Mouse (Mus musculus) forebrain, postnatal 0 days (tissue): ENCODE data around the gene Aldh3b2. TPM values are rescaled to one million over a fixed set of nuclear protein-coding genes. Genes with fewer than 3 reads are reported as not detected.

ENCODE experiments used
- ATAC-seq: fragments of 200-750 bp; cut with Nextera tagmentation; 2 replicates; pipeline ENCODE4 v1.8.0; 2017; ENCODE audit warnings: mild to moderate bottlenecking, moderate library complexity
- DNase-seq: peaks from one replicate; pipeline ENCODE4 v3.0.0-alpha.2; 2015
- H3K27ac ChIP-seq: fragments of 300-500 bp; sonication (generic); 2 replicates; pipeline ENCODE4 v1.5.1; 2014; ENCODE audit warnings: low read depth, mild to moderate bottlenecking, antibody characterized with exemption, low read length, moderate library complexity, mixed read lengths
- H3K27me3 ChIP-seq: fragments of 300-500 bp; sonication (generic); 2 replicates; pipeline ENCODE4 v1.6.1; 2014; ENCODE audit warnings: mild to moderate bottlenecking, low read length, mixed read lengths; ENCODE audit not compliant: insufficient read depth
- H3K36me3 ChIP-seq: fragments of 300-500 bp; sonication (generic); 2 replicates; pipeline ENCODE4 v1.6.1; 2014; ENCODE audit warnings: mild to moderate bottlenecking, moderate library complexity; ENCODE audit not compliant: insufficient read depth
- H3K4me1 ChIP-seq: fragments of 300-500 bp; sonication (generic); 2 replicates; pipeline ENCODE4 v1.6.1; 2014; ENCODE audit warnings: antibody characterized with exemption; ENCODE audit not compliant: insufficient read depth
- H3K4me2 ChIP-seq: fragments of 300-500 bp; sonication (generic); 2 replicates; pipeline ENCODE4 v1.6.1; 2014; ENCODE audit warnings: low read depth, mild to moderate bottlenecking, moderate library complexity
- H3K4me3 ChIP-seq: fragments of 300-500 bp; sonication (generic); 2 replicates; pipeline ENCODE4 v1.5.1; 2014; ENCODE audit warnings: low read depth, low read length, mixed read lengths
- H3K9ac ChIP-seq: fragments of 300-500 bp; sonication (generic); 2 replicates; pipeline ENCODE4 v1.6.1; 2014; ENCODE audit warnings: mild to moderate bottlenecking
- H3K9me3 ChIP-seq: fragments of 300-500 bp; sonication (generic); 2 replicates; pipeline ENCODE4 v1.6.1; 2016; ENCODE audit warnings: low read length
- CTCF ChIP-seq: sonication (generic); IDR thresholded peaks from 2 replicates; pipeline ENCODE4 v1.5.1; 2016; ENCODE audit warnings: antibody characterized with exemption, control low read depth, low read depth
- WGBS: fragments of 180-500 bp; shearing (Covaris S2); extraction: QIAGEN DNeasy Blood & Tissue Kit; methylation state at CpG from one replicate; pipeline ENCODE4 v1.1.7; 2014; 5-methylcytosine and 5-hydroxymethylcytosine counted together
- polyA plus RNA-seq: library from polyadenylated mRNA; unstranded; fragments of >200 nt; fragmentation: Nextera tagmentation; extraction: Ambion mirVana; gene quantifications from 2 replicates; pipeline ENCODE4 v1.2.1, GENCODE M21; 2015
- total RNA-seq: library from RNA; depleted of rRNA; stranded (reverse); fragments of >200 nt; gene quantifications from 2 replicates; pipeline ENCODE4 v1.2.3, GENCODE M21; 2014

Gene Aldh3b2
- total and polyA plus RNA-seq, 2 experiments from 2014 or later: 1.9 to 2.7 TPM

DNA sequence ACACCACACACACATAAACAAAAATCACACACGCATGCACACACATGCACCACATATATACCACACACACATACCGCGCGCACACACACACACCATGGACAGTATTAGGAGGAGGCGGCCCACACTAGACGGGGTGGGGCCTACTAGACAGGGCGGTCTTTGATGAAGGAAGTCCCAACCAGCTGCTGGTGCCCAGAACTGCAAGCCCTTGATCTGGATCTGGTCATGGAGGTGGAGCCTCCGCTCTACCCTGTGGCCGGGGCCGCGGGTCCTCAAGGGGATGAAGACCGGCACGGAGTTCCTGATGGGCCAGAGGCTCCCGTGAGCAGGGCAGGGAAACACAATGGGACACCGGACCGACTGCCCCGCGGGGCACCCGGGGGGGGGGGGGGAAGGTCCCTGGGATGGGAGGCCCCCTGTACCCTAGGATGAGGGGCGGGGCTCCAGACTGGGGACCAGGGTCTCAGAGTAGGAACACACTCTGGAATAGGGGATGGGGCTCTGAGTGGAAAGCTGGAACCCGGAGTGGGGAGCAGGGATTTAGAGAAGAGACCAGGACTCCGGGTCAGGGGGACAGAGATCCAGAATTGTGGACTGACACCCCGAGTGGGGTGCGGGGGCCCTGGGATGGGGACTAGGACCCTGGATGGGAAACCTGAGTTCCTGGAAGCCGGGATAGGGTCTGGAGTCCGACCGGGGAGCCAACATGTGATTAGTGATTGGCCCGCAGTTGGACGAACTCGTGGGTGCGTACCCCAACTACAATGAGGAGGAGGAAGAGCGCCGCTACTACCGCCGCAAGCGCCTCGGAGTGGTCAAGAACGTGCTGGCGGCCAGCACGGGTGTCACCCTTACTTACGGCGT is 36.9 kb upstream of the Aldh3b2 start, which contains the start of gene Unc93b1:
Gene Unc93b1 (plus strand): TSS at position 155 of the 864 bp plus-strand sequence.
- DNase-seq: no peak
- Histone ChIP-seq H3K27me3 (no peaks in the 10 kb centered on the region), H3K36me3 (no peaks in the 10 kb centered on the region), H3K4me1 (0 out of 2 replicates have a peak, but pooled peaks cover 1% of the 10 kb centered on the region), H3K9ac (peak within 1 kb of the TSS; percentile 35; the same call in 1 of the 2 replicates), H3K9me3 (no peaks in the 10 kb centered on the region), H3K4me2 (peak within 1 kb of the TSS; percentile 58), H3K27ac (no peak within 1 kb of the TSS), H3K4me3 (peak within 1 kb of the TSS; percentile 30)
- peak; percentile 73 for ATAC-seq
- TF ChIP-seq CTCF: no peak
- WGBS: 8% methylated on average over 42 of the region's 42 CpGs

DNA sequence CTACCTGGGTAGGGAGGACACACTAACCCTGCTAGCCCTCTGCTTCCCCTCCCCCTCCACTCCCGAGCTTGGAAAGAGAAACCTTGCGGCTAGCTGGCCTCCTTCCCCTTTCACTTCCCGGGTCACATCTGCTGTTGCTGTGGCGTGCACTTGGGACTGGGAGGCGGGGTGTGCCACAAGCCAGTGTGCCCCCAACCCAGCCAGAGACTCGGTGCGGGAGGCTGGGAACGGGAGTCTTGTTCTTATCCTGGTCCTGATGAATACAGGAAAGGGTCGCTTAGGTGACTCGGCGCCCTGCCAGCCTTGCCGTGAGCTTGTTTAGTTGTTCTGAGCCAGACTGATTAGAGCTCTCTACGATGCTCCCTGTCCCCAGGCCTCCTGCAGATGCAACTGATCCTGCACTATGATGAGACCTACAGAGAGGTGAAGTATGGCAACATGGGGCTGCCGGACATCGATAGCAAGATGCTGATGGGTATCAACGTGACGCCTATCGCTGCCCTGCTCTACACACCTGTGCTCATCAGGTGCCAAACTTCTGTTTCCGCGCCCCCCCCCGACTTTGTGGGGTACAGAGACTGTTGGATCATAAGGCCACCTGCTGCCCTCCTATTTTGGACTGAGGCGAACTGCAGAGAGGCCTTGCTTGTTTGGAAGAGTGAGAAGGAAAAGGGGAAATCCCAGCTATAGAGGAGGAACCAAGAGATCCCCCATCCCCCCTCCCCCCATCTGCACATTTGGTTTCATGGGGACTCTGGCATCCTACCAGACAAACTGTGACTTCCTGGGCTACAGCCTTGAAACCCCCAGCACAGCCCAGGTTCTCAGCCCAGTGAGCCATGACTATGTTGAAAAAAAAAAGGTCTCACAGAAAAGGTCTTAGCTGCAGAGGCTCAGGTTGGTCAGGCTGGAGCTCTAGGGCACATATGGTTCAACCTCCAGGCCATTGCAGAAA is 36.0 kb upstream of the Aldh3b2 start:
- Histone ChIP-seq H3K4me3 (peak overlapping the region; percentile 30), H3K4me1 (no peaks in the 10 kb centered on the region), H3K27me3 (no peaks in the 10 kb centered on the region), H3K9me3 (no peaks in the 10 kb centered on the region), H3K27ac (no peak overlapping the region), H3K9ac (peak overlapping the region; percentile 35; the same call in 1 of the 2 replicates), H3K4me2 (peak overlapping the region; percentile 58), H3K36me3 (no peaks in the 10 kb centered on the region)
- ATAC-seq (no peak), DNase-seq (peak; percentile 26)
- TF ChIP-seq CTCF: no peak
- WGBS: 6% methylated on average over 22 of the region's 22 CpGs

DNA sequence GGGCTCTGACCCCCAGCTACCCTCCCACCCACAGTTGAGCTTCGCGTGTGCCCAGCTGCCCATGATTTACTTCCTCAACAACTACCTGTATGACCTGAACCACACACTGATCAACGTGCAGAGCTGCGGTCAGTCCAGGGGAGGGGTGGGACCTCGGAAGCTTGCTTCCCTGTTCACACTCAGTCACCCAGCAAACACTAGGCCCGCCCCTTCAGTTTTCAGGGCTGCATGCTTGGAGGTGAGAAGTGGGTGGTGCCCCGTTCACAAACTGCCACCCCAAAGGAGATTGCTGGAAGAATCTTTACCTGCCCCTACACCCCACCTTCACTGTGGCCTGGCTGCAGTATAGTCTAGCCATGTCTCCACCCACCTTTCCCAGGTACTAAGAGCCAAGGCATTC is 29.8 kb upstream of the Aldh3b2 start:
- WGBS: 90% methylated on average over 7 of the region's 7 CpGs
- DNase-seq (no peak), ATAC-seq (no peak)
- Histone ChIP-seq H3K27me3 (no peaks in the 10 kb centered on the region), H3K4me3 (no peak overlapping the region), H3K4me1 (no peaks in the 10 kb centered on the region), H3K9me3 (no peaks in the 10 kb centered on the region), H3K36me3 (no peaks in the 10 kb centered on the region), H3K27ac (no peak overlapping the region), H3K4me2 (no peak overlapping the region), H3K9ac (no peak overlapping the region)
- TF ChIP-seq CTCF: no peak

DNA sequence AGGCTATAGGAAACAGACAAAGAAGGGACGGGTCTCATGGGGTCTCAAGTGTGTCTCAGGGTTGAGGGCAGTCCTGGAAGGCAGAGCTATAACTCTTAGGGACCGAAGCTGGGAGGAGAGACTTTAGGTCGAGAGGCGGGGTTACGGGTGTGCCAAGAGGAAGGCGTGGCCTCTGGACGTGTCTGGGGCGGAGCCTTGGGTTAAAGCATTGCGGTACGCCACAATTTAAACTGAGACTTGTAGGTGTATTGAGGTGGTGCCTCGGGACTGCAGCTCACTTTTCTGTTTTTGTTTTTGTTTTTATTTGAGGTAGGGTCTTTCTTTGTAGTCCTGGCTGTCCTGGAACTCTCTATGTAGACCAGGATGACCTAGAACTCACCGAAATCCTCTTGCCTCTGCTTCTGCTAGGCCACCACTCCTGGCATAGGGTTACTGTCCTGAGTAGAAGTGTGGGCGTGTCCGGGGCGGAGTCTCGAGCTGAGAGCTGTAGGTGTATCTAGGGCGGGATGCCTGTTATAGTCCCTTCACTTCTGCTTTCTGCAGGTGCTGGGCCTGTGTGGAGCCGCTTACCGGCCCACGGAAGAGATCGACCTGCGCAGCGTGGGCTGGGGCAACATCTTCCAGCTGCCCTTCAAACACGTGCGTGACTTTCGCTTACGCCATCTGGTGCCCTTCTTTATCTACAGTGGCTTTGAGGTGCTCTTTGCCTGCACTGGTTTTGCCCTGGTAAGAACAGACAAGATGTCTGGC is 29.0 kb upstream of the Aldh3b2 start:
- no peaks in the 10 kb centered on the region for H3K4me1 ChIP-seq
- H3K4me2 ChIP-seq: peak overlapping the region; percentile 19; the same call in 1 of the 2 replicates
- no peaks in the 10 kb centered on the region for H3K36me3 ChIP-seq
- H3K9me3 ChIP-seq: no peaks in the 10 kb centered on the region
- no peak overlapping the region for H3K4me3 ChIP-seq
- ATAC-seq (no peak), DNase-seq (no peak)
- H3K27ac ChIP-seq: no peak overlapping the region
- no peak overlapping the region for H3K9ac ChIP-seq
- no peaks in the 10 kb centered on the region for H3K27me3 ChIP-seq
- TF ChIP-seq CTCF: no peak
- WGBS: 27% methylated on average over 27 of the region's 27 CpGs

DNA sequence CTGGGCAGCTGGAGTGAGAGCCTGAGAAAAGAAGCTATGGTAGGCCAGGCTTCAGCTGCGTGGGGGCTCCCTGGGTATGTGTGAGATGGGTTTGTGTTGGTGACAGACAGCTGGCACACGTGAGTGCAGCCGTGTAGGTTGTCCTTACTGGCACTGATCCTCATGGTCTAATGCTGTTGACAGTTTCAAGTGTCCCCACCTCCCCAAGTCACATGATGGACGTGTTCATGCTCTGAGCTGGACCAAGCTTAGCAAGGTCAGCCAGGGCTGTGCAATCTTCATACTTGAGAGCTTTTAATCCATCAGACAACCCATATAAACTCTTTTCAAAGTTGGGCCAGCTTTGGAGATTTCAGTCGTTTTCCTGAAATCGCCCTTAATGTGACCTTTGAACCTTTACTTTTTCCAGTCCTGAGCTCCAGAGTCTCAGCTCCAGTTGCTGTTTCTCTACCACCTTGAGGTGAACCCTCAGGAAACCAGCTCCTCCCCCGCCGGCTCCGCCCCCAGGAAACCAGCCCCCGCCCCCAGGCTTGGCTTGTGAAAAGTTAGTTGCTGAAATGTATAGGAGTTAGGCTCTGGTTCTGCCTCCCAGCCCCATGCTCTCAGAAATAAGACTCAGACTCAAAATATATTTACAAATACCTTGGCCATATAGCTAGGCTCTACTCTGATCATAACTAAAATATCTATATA is 26.1 kb upstream of the Aldh3b2 start:
- TF ChIP-seq CTCF: no peak
- no peaks in the 10 kb centered on the region for H3K27me3 ChIP-seq
- H3K4me2 ChIP-seq: no peak overlapping the region
- no peaks in the 10 kb centered on the region for H3K4me1 ChIP-seq
- 35% methylated on average over 10 of the region's 10 CpGs for WGBS
- no peak for ATAC-seq
- H3K27ac ChIP-seq: no peak overlapping the region
- no peaks in the 10 kb centered on the region for H3K36me3 ChIP-seq
- no peak overlapping the region for H3K9ac ChIP-seq
- no peaks in the 10 kb centered on the region for H3K9me3 ChIP-seq
- no peak for DNase-seq
- H3K4me3 ChIP-seq: no peak overlapping the region

DNA sequence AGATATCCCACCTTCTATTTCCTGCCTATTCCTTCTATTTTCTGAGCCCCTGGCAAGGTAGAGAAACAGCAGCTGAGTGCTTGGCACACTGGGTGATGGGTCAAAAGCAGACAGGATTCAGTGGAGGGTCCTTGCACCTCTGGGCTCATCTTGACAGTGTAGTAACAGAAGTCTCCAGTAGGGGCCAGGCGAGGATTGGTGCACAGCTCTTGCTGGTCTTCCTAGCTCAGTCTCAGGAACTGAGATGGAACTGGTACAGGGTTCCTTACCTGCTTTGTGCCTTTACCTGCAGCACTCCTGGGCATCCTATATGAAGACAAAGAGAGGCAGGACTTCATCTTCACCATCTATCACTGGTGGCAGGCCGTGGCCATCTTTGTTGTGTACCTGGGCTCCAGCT is 25.4 kb upstream of the Aldh3b2 start:
- 11% methylated on average over 2 of the region's 2 CpGs for WGBS
- peak; percentile 97 for TF ChIP-seq CTCF
- peak; percentile 79 for DNase-seq

More for the DNA sequence above, 25.4 kb upstream of the Aldh3b2 start:
- Histone ChIP-seq H3K36me3 (no peaks in the 10 kb centered on the region), H3K27me3 (no peaks in the 10 kb centered on the region), H3K4me2 (no peak overlapping the region), H3K9me3 (no peaks in the 10 kb centered on the region), H3K4me1 (no peaks in the 10 kb centered on the region), H3K9ac (no peak overlapping the region), H3K4me3 (no peak overlapping the region), H3K27ac (no peak overlapping the region)
- peak; percentile 86; the same call in 1 of the 2 replicates for ATAC-seq
